Mouse (Mus musculus): ENCODE measurements around the gene Snx19.

GRCm38 (mm10) chr9:30450834-30451233 is 23.9 kb downstream of the Snx19 start:
- TF ChIP-seq GATA1 (IDR thresholded peaks at IDR 0.05; ENCODE audit: borderline replicate concordance, low read length) = no peak
- no peak for TF ChIP-seq FLI1 (IDR thresholded peaks at IDR 0.05; ENCODE audit: low read length)
